Mouse (Mus musculus) CH12.LX (cell line): ENCODE measurements at regions not wholly inside any gene's neighbourhood (a gene's known extent, or its start where the extent isn't known, plus 50 kb on each side); places are given as distances from the start of the nearest gene placed in this dataset.

Experiments
- BHLHE40 ChIP-seq: IDR thresholded peaks from 2 replicates; pipeline ENCODE4 v1.6.1; 2011; ENCODE audit warnings: mild to moderate bottlenecking, low read depth, low read length, improper control_type of control experiment
- CTCF ChIP-seq, 2 experiments: IDR thresholded peaks in 1 of 2; conservative IDR thresholded peaks in 1 of 2; 2 replicates each; pipeline ENCODE4 v1.5.1; 2011 to 2012; ENCODE audit warnings: low read depth in 2 of 2, low read length in 2 of 2, improper control_type of control experiment in 1 of 2, inconsistent platforms in 1 of 2, mild to moderate bottlenecking in 1 of 2, moderate library complexity in 1 of 2
- EP300 ChIP-seq: IDR thresholded peaks from 2 replicates; pipeline ENCODE4 v1.6.1; 2011; ENCODE audit warnings: low read length, improper control_type of control experiment
- GABPA ChIP-seq: IDR thresholded peaks from 2 replicates; pipeline ENCODE4 v1.6.1; 2012; ENCODE audit warnings: low read depth, low read length, improper control_type of control experiment, inconsistent platforms; ENCODE audit not compliant: insufficient replicate concordance
- HCFC1 ChIP-seq: IDR thresholded peaks from 2 replicates; pipeline ENCODE4 v1.6.1; 2012; ENCODE audit warnings: low read depth, mild to moderate bottlenecking, inconsistent platforms, low read length, improper control_type of control experiment
- MEF2A ChIP-seq: IDR thresholded peaks from 2 replicates; pipeline ENCODE4 v1.6.1; 2014; ENCODE audit warnings: low read depth, mild to moderate bottlenecking, inconsistent platforms, low read length, improper control_type of control experiment, borderline replicate concordance
- MXI1 ChIP-seq: IDR thresholded peaks from 2 replicates; pipeline ENCODE4 v1.6.1; 2011; ENCODE audit warnings: mild to moderate bottlenecking, low read depth, low read length, improper control_type of control experiment
- RAD21 ChIP-seq: IDR thresholded peaks from 2 replicates; pipeline ENCODE4 v1.6.1; 2011; ENCODE audit warnings: low read depth, mild to moderate bottlenecking, low read length, improper control_type of control experiment, moderate library complexity
- UBTF ChIP-seq: IDR thresholded peaks from 2 replicates; pipeline ENCODE4 v1.6.1; 2012; ENCODE audit warnings: low read depth, mild to moderate bottlenecking, inconsistent platforms, low read length, improper control_type of control experiment, moderate library complexity
- ZC3H11A ChIP-seq: IDR thresholded peaks from 2 replicates; pipeline ENCODE4 v1.6.1; 2012; ENCODE audit warnings: low read depth, mild to moderate bottlenecking, inconsistent platforms, low read length, improper control_type of control experiment
- ZNF384 ChIP-seq: IDR thresholded peaks from 2 replicates; pipeline ENCODE4 v1.6.1; 2012; ENCODE audit warnings: low read depth, low read length, improper control_type of control experiment, inconsistent platforms

GRCm38 (mm10) chr16:31549975-31550374, 113.3 kb upstream of the Dlg1 start:
- TF ChIP-seq CTCF (conservative IDR thresholded peaks at IDR 0.05 in 1 of 2, IDR thresholded peaks at IDR 0.05 in 1 of 2; ENCODE audit: low read depth in 2 of 2, low read length in 2 of 2) (no peak), ZNF384 (no peak), BHLHE40 (no peak), RAD21 (no peak), GABPA (no peak), EP300 (no peak), MEF2A (no peak), MXI1 (no peak), ZC3H11A (no peak), UBTF (no peak), HCFC1 (no peak)
